10 mouse cellular contexts compared by ENCODE assay signal in genomic region chr10:127631261-127632214, GRCm38 (mm10). TPM values are rescaled to one million over a fixed set of nuclear protein-coding genes. Genes with fewer than 3 reads are reported as not detected.
A peak's percentile ranks its signal among the peaks of the same experiment; 100 is the strongest.
DNase-seq lines count a peak whose midpoint lies in the region; TF ChIP-seq lines count a peak whose summit lies in the region.
"Had no signal": no experiment of that assay in that cellular context is flagged by ENCODE, and none has a peak within 500 bp of the region (broad histone marks: within the 10 kb centered on the region; RNA-seq: fewer than 3 reads in every experiment).

No protein-coding gene starts in this region.

- H3K4me3 ChIP-seq in lung, adult 2 months (replicated peaks; ENCODE audit: extremely low read depth, low read depth, low read length), result no peak overlapping the region
- H3K4me3 ChIP-seq: forebrain, embryonic 15.5 days had no signal

- intact Hi-C loops in heart, postnatal 25 days (cut with DNase I), result no loop called here

- peak; percentile 30 for DNase-seq in adrenal gland, postnatal 14 days
- DNase-seq in adrenal gland, postnatal 10 days, result no peak
- peak; percentile 52 to 64 for DNase-seq in lung, adult 18-20 months
- DNase-seq in lung, adult 2 months, result no peak
- peak; percentile 52 for DNase-seq in heart, postnatal 25 days (ENCODE audit: low spot score)
- DNase-seq in natural killer cell, adult 2 months (ENCODE audit: low spot score in 2 of 2), result peak; percentile 45 to 59
- no peak for DNase-seq in B cell, adult 2 months
- no peak for DNase-seq in T-cell, adult 2 months (ENCODE audit: low spot score)
- DNase-seq: midbrain, embryonic 14.5 days had no signal

- 53% methylated on average over 10 of the region's 10 CpGs for WGBS in lung, adult 2 months

- no peak for TF ChIP-seq CTCF in lung, adult 2 months (IDR thresholded peaks at IDR 0.05; ENCODE audit: insufficient read depth, low read length)

- peaks cover 5% of the 10 kb centered on the region; the same call in 1 of the 2 replicates for H3K4me1 ChIP-seq in lung, adult 2 months (ENCODE audit: control insufficient read depth, insufficient read depth, low read length)
- H3K4me1 ChIP-seq: forebrain, embryonic 15.5 days had no signal

- TF ChIP-seq POLR2A in lung, adult 2 months (IDR thresholded peaks at IDR 0.05; ENCODE audit: borderline replicate concordance, extremely low read depth, low read depth, low read length), result no peak

RNA-seq across cellular contexts. Expression of gene Lrp1, which starts 10.6 kb away (rescaled TPM):
- total RNA-seq in adrenal gland, postnatal 14 days (2021), result 138 and 201 TPM in 2 replicates
- total RNA-seq in adrenal gland, postnatal 10 days (2021), result 100 to 1,000 TPM; 170 to 208 TPM
- 215 and 248 TPM in 2 replicates for polyA plus RNA-seq in lung, adult 2 months (2012; rRNA removed)
- 10 to 100 TPM; 70.7 to 90.2 TPM for total RNA-seq in heart, postnatal 25 days (2021)

RNA-seq across cellular contexts. Expression of gene Stat6, which starts 11.2 kb away (rescaled TPM):
- total RNA-seq in adrenal gland, postnatal 14 days (2021), result 75.0 and 89.4 TPM in 2 replicates
- total RNA-seq in adrenal gland, postnatal 10 days (2021), result 10 to 100 TPM; 64.7 to 67.8 TPM
- polyA plus RNA-seq in lung, adult 2 months (2012; rRNA removed), result 92.3 and 123 TPM in 2 replicates
- 10 to 100 TPM; 45.3 to 47.6 TPM for total RNA-seq in heart, postnatal 25 days (2021)

RNA-seq across cellular contexts. Expression of gene Nemp1, which starts 35.2 kb away (rescaled TPM):
- 9.2 and 9.4 TPM in 2 replicates for total RNA-seq in adrenal gland, postnatal 14 days (2021)
- total RNA-seq in adrenal gland, postnatal 10 days (2021), result 1 to 10 TPM; 7.8 to 9.4 TPM
- polyA plus RNA-seq in lung, adult 2 months (2012; rRNA removed), result 2.7 and 3.6 TPM in 2 replicates
- total RNA-seq in heart, postnatal 25 days (2021), result 1 to 10 TPM; 3.4 to 4.4 TPM

RNA-seq across cellular contexts. Expression of gene Nab2, which starts 36.8 kb away (rescaled TPM):
- total RNA-seq in adrenal gland, postnatal 14 days (2021), result 23.7 and 24.6 TPM in 2 replicates
- total RNA-seq in adrenal gland, postnatal 10 days (2021), result 10 to 100 TPM; 19.0 to 24.8 TPM
- 32.8 and 35.1 TPM in 2 replicates for polyA plus RNA-seq in lung, adult 2 months (2012; rRNA removed)
- total RNA-seq in heart, postnatal 25 days (2021), result 1 to 10 TPM; 5.6 to 7.0 TPM

Comparison
In these comparisons a context has a peak if more than half of its experiments do, and no peak if none do; other contexts are left out.
1. DNase-seq: peak in adrenal gland, postnatal 14 days (single experiment), lung, adult 18-20 months (2 of 2), heart, postnatal 25 days (single experiment) and natural killer cell, adult 2 months (2 of 2); none in adrenal gland, postnatal 10 days (single experiment), lung, adult 2 months (single experiment), B cell, adult 2 months (0 of 2) and T-cell, adult 2 months (single experiment).